Mouse (Mus musculus): ENCODE results near the gene Ilvbl. TPM values are rescaled to one million over a fixed set of nuclear protein-coding genes. Genes with fewer than 3 reads are reported as not detected.
"Not testable (repeated sequence)": the region's sequence is repeated elsewhere in the genome, so short reads cannot be mapped to it uniquely, and the experiment has no call there.

The Ilvbl gene
- 10 to 100 TPM; 29.4 to 30.6 TPM for total RNA-seq (2021)
- long read RNA-seq, experiment 1, transcript Ilvbl-209 (15 exons, 2,233 nt) = major isoform, 16 of 39 reads
- long read RNA-seq, experiment 1, partial matches to known transcripts = 4 of 39 reads
- long read RNA-seq, experiment 1, other reads (novel, unspliced or antisense) = 15 of 39 reads
- long read RNA-seq, experiment 2, transcript Ilvbl-209 (15 exons, 2,233 nt) = major isoform, 21 of 32 reads
- long read RNA-seq, experiment 2, partial matches to known transcripts = 1 of 32 reads
- long read RNA-seq, experiment 2, other reads (novel, unspliced or antisense) = 5 of 32 reads

GRCm38 (mm10) chr10:78574250-78575104, at the start of gene Ilvbl:
Gene Ilvbl (plus strand): TSS chr10:78574346.
- peak; percentile 89 to 93 for DNase-seq (ENCODE audit: extremely low spot score in 1 of 2, low spot score in 2 of 2)

GRCm38 (mm10) chr10:78525071-78525470, 49.1 kb upstream of the Ilvbl start:
- H3K27ac ChIP-seq; intact Hi-C loops (cut with DNase I); DNase-seq (ENCODE audit: extremely low spot score in 1 of 2, low spot score in 2 of 2); H3K4me3 ChIP-seq: not testable (repeated sequence)

More at GRCm38 (mm10) chr10:78574250-78575104, at the start of gene Ilvbl:
- Histone ChIP-seq H3K27ac (peak within 1 kb of the TSS; percentile 98), H3K4me3 (peak within 1 kb of the TSS; percentile 84)
- intact Hi-C loops (cut with DNase I) = loop anchor here (1.0 kb wide), 1 partner anchor 110 kb away; the partner anchor contains the start of gene Pdxk
- no peak; the same call in 1 of the 2 replicates for TF ChIP-seq CTCF (IDR thresholded peaks at IDR 0.05)

GRCm38 (mm10) chr10:78525511-78525910, 48.6 kb upstream of the Ilvbl start:
- intact Hi-C loops (cut with DNase I) = no loop called here
- H3K27ac ChIP-seq = no peak overlapping the region
- DNase-seq (ENCODE audit: extremely low spot score in 1 of 2, low spot score in 2 of 2) = no peak
- no peak overlapping the region for H3K4me3 ChIP-seq
- TF ChIP-seq CTCF (IDR thresholded peaks at IDR 0.05) = no peak

- H3K4me3 ChIP-seq = no peak overlapping the region
- TF ChIP-seq CTCF (IDR thresholded peaks at IDR 0.05) = peak; percentile 37
- no peak for DNase-seq (ENCODE audit: extremely low spot score in 1 of 2, low spot score in 2 of 2)
- intact Hi-C loops (cut with DNase I) = loop anchor here (2.0 kb wide), 1 partner anchor 64 kb away; no protein-coding TSS in a partner anchor
- H3K27ac ChIP-seq = no peak overlapping the region
Measured at GRCm38 (mm10) chr10:78540943-78541342, 33.2 kb upstream of the Ilvbl start.

GRCm38 (mm10) chr10:78565070-78565469, 9.1 kb upstream of the Ilvbl start:
- no peak for DNase-seq (ENCODE audit: extremely low spot score in 1 of 2, low spot score in 2 of 2)
- intact Hi-C loops (cut with DNase I) = no loop called here
- no peak overlapping the region for H3K4me3 ChIP-seq
- TF ChIP-seq CTCF (IDR thresholded peaks at IDR 0.05) = no peak
- no peak overlapping the region for H3K27ac ChIP-seq

- no peak overlapping the region for H3K27ac ChIP-seq
- intact Hi-C loops (cut with DNase I) = no loop called here
- H3K4me3 ChIP-seq = no peak overlapping the region
- no peak for DNase-seq (ENCODE audit: extremely low spot score in 1 of 2, low spot score in 2 of 2)
- no peak for TF ChIP-seq CTCF (IDR thresholded peaks at IDR 0.05)
Measured at GRCm38 (mm10) chr10:78569191-78569590, 5.0 kb upstream of the Ilvbl start.

GRCm38 (mm10) chr10:78569686-78570085, 4.5 kb upstream of the Ilvbl start:
- DNase-seq (ENCODE audit: extremely low spot score in 1 of 2, low spot score in 2 of 2) = no peak
- Histone ChIP-seq H3K27ac (no peak overlapping the region), H3K4me3 (no peak overlapping the region)
- intact Hi-C loops (cut with DNase I) = no loop called here
- no peak for TF ChIP-seq CTCF (IDR thresholded peaks at IDR 0.05)

- intact Hi-C loops (cut with DNase I) = no loop called here
- Histone ChIP-seq H3K4me3 (no peak overlapping the region), H3K27ac (no peak overlapping the region)
- no peak for TF ChIP-seq CTCF (IDR thresholded peaks at IDR 0.05)
- no peak for DNase-seq (ENCODE audit: extremely low spot score in 1 of 2, low spot score in 2 of 2)
Measured at GRCm38 (mm10) chr10:78570416-78570815, 3.7 kb upstream of the Ilvbl start.

- no peak for TF ChIP-seq CTCF (IDR thresholded peaks at IDR 0.05)
- DNase-seq (ENCODE audit: extremely low spot score in 1 of 2, low spot score in 2 of 2) = no peak
- intact Hi-C loops (cut with DNase I) = no loop called here
- H3K27ac ChIP-seq = no peak overlapping the region
- no peak overlapping the region for H3K4me3 ChIP-seq
Measured at GRCm38 (mm10) chr10:78570897-78571296, 3.2 kb upstream of the Ilvbl start.

GRCm38 (mm10) chr10:78573226-78573625, 920 bp upstream of the Ilvbl start:
- TF ChIP-seq CTCF (IDR thresholded peaks at IDR 0.05) = no peak
- DNase-seq (ENCODE audit: extremely low spot score in 1 of 2, low spot score in 2 of 2) = no peak
- H3K27ac ChIP-seq = no peak overlapping the region
- intact Hi-C loops (cut with DNase I) = no loop called here
- H3K4me3 ChIP-seq = no peak overlapping the region

- peak overlapping the region; percentile 84 for H3K4me3 ChIP-seq
- no peak for DNase-seq (ENCODE audit: extremely low spot score in 1 of 2, low spot score in 2 of 2)
- peak overlapping the region; percentile 98 for H3K27ac ChIP-seq
- intact Hi-C loops (cut with DNase I) = no loop called here
- TF ChIP-seq CTCF (IDR thresholded peaks at IDR 0.05) = no peak
Measured at GRCm38 (mm10) chr10:78575105-78575632, 1.0 kb downstream of the Ilvbl start.

- TF ChIP-seq CTCF (IDR thresholded peaks at IDR 0.05) = no peak
- DNase-seq (ENCODE audit: extremely low spot score in 1 of 2, low spot score in 2 of 2) = no peak
- peak overlapping the region; percentile 98; the same call in 1 of the 2 replicates for H3K27ac ChIP-seq
- intact Hi-C loops (cut with DNase I) = no loop called here
- H3K4me3 ChIP-seq = no peak overlapping the region
Measured at GRCm38 (mm10) chr10:78575690-78576089, 1.5 kb downstream of the Ilvbl start.
